Mouse (Mus musculus) MEL (cell line): ENCODE results near the gene Arid4b.

Experiments used
- CTCF ChIP-seq, 3 experiments: IDR thresholded peaks in 2 of 3; conservative IDR thresholded peaks in 1 of 3; 2 replicates each; pipeline ENCODE4 v1.5.1; 2011 to 2012; ENCODE audit warnings: low read length in 3 of 3, low read depth in 2 of 3, mild to moderate bottlenecking in 2 of 3, improper control_type of control experiment in 1 of 3, inconsistent platforms in 1 of 3, mixed read lengths in 1 of 3, moderate library complexity in 1 of 3; ENCODE audit not compliant: control insufficient read depth in 1 of 3, insufficient read depth in 1 of 3, poor library complexity in 1 of 3, severe bottlenecking in 1 of 3
- KAT2A ChIP-seq: conservative IDR thresholded peaks from 2 replicates; pipeline ENCODE4 v1.6.1; 2012; ENCODE audit warnings: low read depth, low read length, improper control_type of control experiment, inconsistent platforms
- SIN3A ChIP-seq: IDR thresholded peaks from 2 replicates; pipeline ENCODE4 v1.6.1; 2012; ENCODE audit warnings: low read length, improper control_type of control experiment, inconsistent platforms
- ZNF384 ChIP-seq: IDR thresholded peaks from 2 replicates; pipeline ENCODE4 v1.6.1; 2012; ENCODE audit warnings: low read depth, mild to moderate bottlenecking, inconsistent platforms, low read length, improper control_type of control experiment

DNA sequence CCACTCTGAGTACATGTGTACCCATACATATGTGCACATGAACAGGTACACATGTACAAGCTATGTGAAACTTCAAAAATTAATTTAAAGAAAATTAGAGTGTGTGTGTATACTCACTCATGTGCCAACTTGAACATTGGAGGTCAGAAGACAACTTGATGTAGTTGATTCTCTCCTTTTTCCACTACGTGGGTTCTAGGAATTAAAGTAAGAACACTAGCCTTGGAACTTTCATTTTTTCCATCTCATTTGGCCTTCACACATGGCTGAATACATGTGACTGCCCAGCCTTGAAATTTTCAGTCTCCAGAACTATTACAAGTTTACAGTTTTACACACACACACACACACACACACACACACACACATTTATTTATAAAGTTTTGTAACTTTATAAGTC, 6.3 kb downstream of the Arid4b start:
- TF ChIP-seq SIN3A (no peak), CTCF (IDR thresholded peaks at IDR 0.05 in 2 of 3, conservative IDR thresholded peaks at IDR 0.05 in 1 of 3; ENCODE audit: control insufficient read depth in 1 of 3, insufficient read depth in 1 of 3, low read depth in 2 of 3, low read length in 3 of 3, poor library complexity in 1 of 3, severe bottlenecking in 1 of 3) (no peak), ZNF384 (no peak), KAT2A (no peak)
